Mouse (Mus musculus) midbrain, embryonic 12.5 days (tissue): Measurements from ENCODE around the gene Fbp1. TPM values are rescaled to one million over a fixed set of nuclear protein-coding genes. Genes with fewer than 3 reads are reported as not detected.

Source experiments
- polyA plus RNA-seq: library from polyadenylated mRNA; unstranded; fragments of >200 nt; fragmentation: Nextera tagmentation; extraction: Ambion mirVana; gene quantifications from 2 replicates; pipeline ENCODE4 v1.2.1, GENCODE M21; 2016

Fbp1 gene
- polyA plus RNA-seq, 1 experiment from 2014 or later, result not detected

Other genes with a start within 250 kb of the Fbp1 start
- gene Platr25, start 127.6 kb downstream of the Fbp1 start, polyA plus RNA-seq, result 31.9 and 32.8 TPM in 2 replicates
- 11.8 and 13.9 TPM in 2 replicates for gene Gm5141, start 102.5 kb downstream of the Fbp1 start, polyA plus RNA-seq
- not detected in 2 replicates for gene Fbp2, start 29.9 kb downstream of the Fbp1 start, polyA plus RNA-seq
- 32.8 and 35.7 TPM in 2 replicates for gene 2010111I01Rik, start 76.6 kb upstream of the Fbp1 start, polyA plus RNA-seq